Mouse (Mus musculus) limb, embryonic 14.5 days (tissue): Measurements from ENCODE around the gene Hoxa13. TPM values are rescaled to one million over a fixed set of nuclear protein-coding genes. Genes with fewer than 3 reads are reported as not detected.

Experiments used
- ATAC-seq: fragments of 200-750 bp; cut with Nextera tagmentation; 2 replicates; pipeline ENCODE4 v1.8.0; 2017; ENCODE audit warnings: low read depth, moderate number of reproducible peaks, moderate TSS enrichment; ENCODE audit not compliant: low FRiP score
- DNase-seq: peaks from one replicate; pipeline ENCODE4 v3.0.0-alpha.2; 2015; ENCODE audit warnings: low spot score
- H3K27ac ChIP-seq: fragments of 300-500 bp; sonication (generic); replicated peaks from 2 replicates; pipeline ENCODE4 v1.5.1; 2014; ENCODE audit warnings: low read depth, mild to moderate bottlenecking, low read length, moderate library complexity, mixed read lengths
- H3K27me3 ChIP-seq: fragments of 300-500 bp; sonication (generic); 2 replicates; pipeline ENCODE4 v1.6.1; 2014; ENCODE audit warnings: low read length, mixed read lengths; ENCODE audit not compliant: control insufficient read depth, insufficient read depth
- H3K36me3 ChIP-seq: fragments of 300-500 bp; sonication (generic); 2 replicates; pipeline ENCODE4 v1.6.1; 2014; ENCODE audit warnings: mild to moderate bottlenecking, low read length, moderate library complexity, mixed read lengths; ENCODE audit not compliant: control insufficient read depth, insufficient read depth
- H3K4me1 ChIP-seq: fragments of 300-500 bp; sonication (generic); 2 replicates; pipeline ENCODE4 v1.6.1; 2014; ENCODE audit warnings: antibody characterized with exemption, low read length, mixed read lengths; ENCODE audit not compliant: control insufficient read depth, insufficient read depth
- H3K4me2 ChIP-seq: fragments of 300-500 bp; sonication (generic); replicated peaks from 2 replicates; pipeline ENCODE4 v1.6.1; 2014; ENCODE audit warnings: low read depth, mild to moderate bottlenecking, low read length, moderate library complexity; ENCODE audit not compliant: severe bottlenecking
- H3K4me3 ChIP-seq: fragments of 300-500 bp; sonication (generic); replicated peaks from 2 replicates; pipeline ENCODE4 v1.5.1; 2014; ENCODE audit warnings: low read length
- H3K9ac ChIP-seq: fragments of 300-500 bp; sonication (generic); 2 replicates; pipeline ENCODE4 v1.6.1; 2014; ENCODE audit warnings: mild to moderate bottlenecking, low read depth, low read length, moderate library complexity; ENCODE audit not compliant: severe bottlenecking
- H3K9me3 ChIP-seq: fragments of 300-500 bp; sonication (generic); 2 replicates; pipeline ENCODE4 v1.6.1; 2016; ENCODE audit warnings: low read length; ENCODE audit not compliant: control insufficient read depth
- POLR2A ChIP-seq: fragments of 200-500 bp; IDR thresholded peaks from 2 replicates; pipeline ENCODE4 v1.8.0; 2012; ENCODE audit warnings: inconsistent platforms, mild to moderate bottlenecking, moderate library complexity, borderline replicate concordance; ENCODE audit not compliant: insufficient read depth, insufficient read length; ENCODE audit errors: extremely low read depth
- WGBS: fragments of 180-500 bp; shearing (Covaris S2); extraction: QIAGEN DNeasy Blood & Tissue Kit; methylation state at CpG from one replicate; pipeline ENCODE4 v1.1.7; 2014; 5-methylcytosine and 5-hydroxymethylcytosine counted together
- polyA plus RNA-seq, 2 experiments: library from polyadenylated mRNA; depleted of rRNA in 1 of 2; stranded (reverse) in 1 of 2; unstranded in 1 of 2; fragments of >200 nt; fragmentation: Nextera tagmentation in 1 of 2; extraction: Ambion mirVana in 1 of 2; gene quantifications; 2 replicates each; pipeline versions ENCODE4 v1.2.1 to v1.2.3; 2012 to 2014

The Hoxa13 gene
- polyA plus RNA-seq, 2 experiments: 16.0 to 26.0 TPM

DNA sequence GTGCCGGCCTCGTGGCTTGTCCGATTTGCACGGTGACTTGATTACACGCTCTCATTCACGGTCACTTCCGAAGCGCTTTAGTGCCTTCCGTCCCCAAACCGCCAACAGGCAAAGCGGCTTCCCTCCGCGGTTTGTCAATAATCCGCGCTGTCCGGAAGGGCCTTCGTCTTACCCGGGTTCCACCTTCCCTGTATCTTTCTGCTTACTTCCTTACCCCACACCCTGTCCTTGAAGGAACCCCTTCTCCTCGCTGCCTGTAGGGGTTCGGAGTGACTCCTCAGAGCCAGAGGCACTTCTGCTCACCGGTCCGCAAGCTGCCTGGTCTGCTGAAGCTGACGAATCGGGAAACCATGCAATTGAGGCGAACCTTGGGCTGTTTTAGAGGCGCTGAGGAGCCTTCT, 14.3 kb downstream of the Hoxa13 start:
- ATAC-seq (no peak), DNase-seq (no peak)
- H3K4me1 ChIP-seq: peaks cover 34% of the 10 kb centered on the region
- peak overlapping the region; percentile 96 for H3K4me2 ChIP-seq
- H3K4me3 ChIP-seq: peak overlapping the region; percentile 90
- H3K36me3 ChIP-seq: peaks cover 23% of the 10 kb centered on the region
- 0 out of 2 replicates have a peak, but pooled peaks have one; percentile 27 for TF ChIP-seq POLR2A
- under 1% methylated on average over 26 of the region's 26 CpGs for whole genome bisulfite sequencing
- peak overlapping the region; percentile 98 for H3K27ac ChIP-seq
- H3K9ac ChIP-seq: peak overlapping the region; percentile 98
- no peaks in the 10 kb centered on the region for H3K9me3 ChIP-seq
- no peaks in the 10 kb centered on the region for H3K27me3 ChIP-seq

DNA sequence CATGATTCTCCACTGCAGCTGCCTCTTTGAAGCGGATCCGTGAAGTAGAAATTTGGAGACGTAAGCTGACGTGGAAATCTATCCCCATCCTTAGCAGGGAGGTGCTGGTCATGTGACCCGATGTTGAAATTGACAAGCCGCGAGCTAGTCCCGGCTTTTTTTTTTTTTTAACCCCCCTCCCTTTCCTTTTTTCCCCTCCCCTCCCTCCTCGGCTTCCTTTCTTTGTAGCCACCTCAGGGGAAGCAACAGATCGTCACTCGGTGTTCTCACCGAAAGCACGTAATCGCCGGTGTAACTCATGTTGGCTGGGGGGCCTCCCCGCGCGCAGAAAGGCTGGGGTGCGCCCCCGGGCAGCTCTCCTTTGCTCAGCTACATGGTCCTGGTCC, 14.9 kb downstream of the Hoxa13 start, which contains the start of gene Hoxa11:
Hoxa11 (minus strand) TSS at position 54 of the 386 bp plus-strand sequence.
- Histone ChIP-seq H3K27ac (peak within 1 kb of the TSS; percentile 98), H3K9me3 (no peaks in the 10 kb centered on the region), H3K4me1 (peaks cover 33% of the 10 kb centered on the region), H3K4me2 (peak within 1 kb of the TSS; percentile 96), H3K4me3 (peak within 1 kb of the TSS; percentile 90), H3K9ac (peak within 1 kb of the TSS; percentile 98), H3K36me3 (peaks cover 20% of the 10 kb centered on the region), H3K27me3 (no peaks in the 10 kb centered on the region)
- ATAC-seq: peak; percentile 64
- no peak for TF ChIP-seq POLR2A
- DNase-seq: peak; percentile 82
- under 1% methylated on average over 20 of the region's 20 CpGs for WGBS

DNA sequence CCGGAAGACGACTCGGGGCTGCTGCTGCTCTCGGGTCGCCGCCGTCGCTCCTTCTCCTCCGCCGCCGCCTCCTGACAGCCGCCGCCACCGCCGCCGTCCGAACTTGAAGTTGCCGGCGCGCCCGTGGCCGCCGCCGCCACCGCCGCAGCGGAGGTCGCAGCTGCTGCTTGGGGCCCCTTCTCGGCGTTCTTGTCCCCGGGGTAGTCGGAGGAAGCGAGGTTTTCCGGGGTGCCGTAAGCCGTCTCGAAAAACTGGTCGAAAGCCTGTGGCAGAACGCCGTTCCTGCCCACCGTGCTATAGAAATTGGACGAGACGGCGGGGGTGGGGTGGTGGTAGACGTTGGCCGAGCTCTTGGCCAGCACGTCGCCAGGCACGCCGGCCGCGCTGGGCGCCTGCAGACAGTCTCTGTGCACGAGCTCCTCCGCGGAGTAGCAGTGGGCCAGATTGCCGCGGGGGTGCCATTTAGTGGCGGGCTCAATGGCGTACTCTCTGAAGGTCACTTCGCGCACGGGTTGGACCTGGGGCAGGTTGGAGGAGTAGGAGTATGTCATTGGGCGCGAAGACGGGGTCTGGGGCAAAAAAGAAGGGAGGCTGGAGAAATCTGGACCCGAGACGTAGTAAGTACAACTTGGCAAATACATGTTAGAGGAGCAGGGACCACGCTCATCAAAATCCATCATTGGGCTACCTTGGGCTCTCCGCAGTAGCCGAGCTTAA, 15.5 kb downstream of the Hoxa13 start:
- Histone ChIP-seq H3K4me1 (peaks cover 30% of the 10 kb centered on the region), H3K9me3 (no peaks in the 10 kb centered on the region), H3K27me3 (no peaks in the 10 kb centered on the region), H3K4me2 (peak overlapping the region; percentile 96), H3K36me3 (peaks cover 16% of the 10 kb centered on the region), H3K9ac (peak overlapping the region; percentile 98), H3K27ac (peak overlapping the region; percentile 98), H3K4me3 (peak overlapping the region; percentile 90)
- DNase-seq: no peak
- WGBS: under 1% methylated on average over 67 of the region's 71 CpGs
- 0 out of 2 replicates have a peak, but pooled peaks have one; percentile 12 for TF ChIP-seq POLR2A
- ATAC-seq: peak; percentile 8

DNA sequence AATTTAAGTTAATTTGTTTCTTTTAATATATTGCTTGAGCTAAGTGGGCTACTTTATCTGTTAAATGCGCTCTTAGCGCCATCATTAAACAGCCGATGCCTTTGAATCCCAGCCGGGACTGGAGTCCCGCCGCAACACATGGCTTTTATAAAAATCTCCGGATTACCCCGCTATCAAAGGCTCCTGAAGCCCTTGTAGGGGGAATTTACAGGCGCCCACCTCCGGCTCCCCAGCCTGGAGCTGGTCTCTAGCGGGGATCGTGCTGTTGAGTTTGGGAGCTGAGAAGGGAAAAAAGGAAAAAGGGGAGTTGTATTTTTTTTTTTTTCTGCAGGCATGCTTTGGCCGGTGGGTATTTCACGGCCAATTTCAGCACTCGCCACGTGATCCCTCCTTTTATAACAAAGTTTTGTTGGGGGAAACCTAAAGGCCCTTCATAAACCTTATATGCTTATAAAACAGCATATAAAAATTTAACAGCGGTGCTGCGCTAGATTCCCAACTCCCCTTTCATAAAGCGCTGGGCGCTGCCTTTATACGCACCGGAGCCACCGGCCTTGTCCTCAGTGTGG, 16.1 kb downstream of the Hoxa13 start:
- DNase-seq (peak; percentile 82), ATAC-seq (peak; percentile 24; the same call in 1 of the 2 replicates)
- H3K4me2 ChIP-seq: peak overlapping the region; percentile 96
- peak; percentile 95; the same call in 1 of the 2 replicates for TF ChIP-seq POLR2A
- H3K36me3 ChIP-seq: peaks cover 10% of the 10 kb centered on the region
- H3K27ac ChIP-seq: peak overlapping the region; percentile 98
- H3K9ac ChIP-seq: peak overlapping the region; percentile 98
- H3K4me3 ChIP-seq: peak overlapping the region; percentile 90
- under 1% methylated on average over 23 of the region's 23 CpGs for WGBS
- no peaks in the 10 kb centered on the region for H3K9me3 ChIP-seq
- no peaks in the 10 kb centered on the region for H3K27me3 ChIP-seq
- peaks cover 23% of the 10 kb centered on the region for H3K4me1 ChIP-seq

DNA sequence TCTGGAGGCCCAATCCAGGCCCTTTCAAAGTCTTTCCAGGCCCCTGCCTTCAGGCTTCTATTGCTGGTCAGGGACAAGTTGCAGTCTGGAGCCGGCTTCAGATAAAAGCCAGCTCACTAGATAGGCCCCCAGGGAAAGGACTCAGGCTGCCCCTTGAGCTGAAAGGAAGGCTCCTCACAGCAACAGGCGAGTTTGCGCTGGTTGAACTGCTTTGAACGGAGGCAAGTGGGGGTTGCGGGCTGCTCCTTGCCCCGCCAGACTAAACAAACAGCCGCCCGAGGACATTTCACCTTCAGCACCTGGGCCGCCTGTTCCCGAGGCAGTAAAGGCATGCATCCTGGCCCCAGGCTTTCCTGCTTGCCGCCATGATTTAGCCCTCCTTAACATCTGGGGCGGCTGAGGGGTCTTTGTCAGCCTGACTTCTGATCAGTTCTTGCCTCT, 17.0 kb downstream of the Hoxa13 start:
- Histone ChIP-seq H3K27me3 (no peaks in the 10 kb centered on the region), H3K4me1 (peaks cover 23% of the 10 kb centered on the region), H3K4me2 (peak overlapping the region; percentile 96), H3K9ac (peak overlapping the region; percentile 98), H3K36me3 (peaks cover 1% of the 10 kb centered on the region; the same call in 1 of the 2 replicates), H3K4me3 (peak overlapping the region; percentile 90), H3K27ac (peak overlapping the region; percentile 98), H3K9me3 (no peaks in the 10 kb centered on the region)
- DNase-seq: no peak
- no peak for TF ChIP-seq POLR2A
- 5% methylated on average over 12 of the region's 12 CpGs for WGBS
- ATAC-seq: no peak
